Mouse (Mus musculus) G1E (cell line): Measurements from ENCODE around the gene Gtf3c3.

ENCODE experiments used
- CTCF ChIP-seq: IDR thresholded peaks from 2 replicates; pipeline ENCODE4 v1.5.1; 2012; ENCODE audit warnings: low read depth, low read length, inconsistent platforms, mixed read lengths
- GATA1 ChIP-seq: IDR thresholded peaks from 2 replicates; pipeline ENCODE4 v1.6.1; 2012; ENCODE audit warnings: borderline replicate concordance, low read length, inconsistent platforms, mixed read lengths
- GATA2 ChIP-seq: IDR thresholded peaks from 2 replicates; pipeline ENCODE4 v1.6.1; 2012; ENCODE audit warnings: low read depth, low read length, inconsistent platforms, borderline replicate concordance
- POLR2AphosphoS5 ChIP-seq: IDR thresholded peaks from 2 replicates; pipeline ENCODE4 v1.6.1; 2012; ENCODE audit warnings: low read depth, low read length, inconsistent platforms; ENCODE audit not compliant: insufficient replicate concordance
- TAL1 ChIP-seq: conservative IDR thresholded peaks from 2 replicates; pipeline ENCODE4 v1.6.1; 2012; ENCODE audit warnings: low read depth, low read length, inconsistent platforms, mixed read lengths

GRCm38 (mm10) chr1:54356566-54356965 is 82.2 kb downstream of the Gtf3c3 start:
- TF ChIP-seq CTCF: no peak
- TF ChIP-seq GATA1: no peak
- no peak for TF ChIP-seq POLR2AphosphoS5
- no peak for TF ChIP-seq TAL1
- no peak for TF ChIP-seq GATA2
